Mouse (Mus musculus) kidney, postnatal 14 days (tissue): ENCODE data around the gene Sgk1.

ENCODE experiments used
- DNase-seq: peaks from one replicate; pipeline ENCODE4 v3.0.0; 2022; ENCODE audit warnings: mixed read lengths

The Sgk1 gene

DNA sequence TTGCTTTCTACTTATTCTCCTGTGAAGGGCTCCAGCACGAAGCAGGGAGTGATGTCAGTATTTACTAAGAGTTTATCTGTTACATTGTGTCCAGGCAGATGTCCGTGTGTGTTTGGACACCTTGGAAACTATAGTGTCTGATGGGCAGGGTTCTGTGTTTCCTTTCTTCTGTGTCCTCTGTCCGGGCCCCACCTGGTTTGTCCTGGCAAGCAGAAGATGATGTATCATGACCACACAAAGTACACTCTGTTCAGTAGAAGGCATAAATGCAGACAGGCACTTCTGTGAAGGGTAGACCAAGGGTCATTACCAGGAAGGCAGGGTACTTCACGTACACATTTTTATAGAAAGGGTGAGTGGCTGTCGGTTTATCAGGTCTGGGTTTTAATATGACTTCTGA lies 122.8 kb downstream of the Sgk1 start:
- DNase-seq = no peak

DNA sequence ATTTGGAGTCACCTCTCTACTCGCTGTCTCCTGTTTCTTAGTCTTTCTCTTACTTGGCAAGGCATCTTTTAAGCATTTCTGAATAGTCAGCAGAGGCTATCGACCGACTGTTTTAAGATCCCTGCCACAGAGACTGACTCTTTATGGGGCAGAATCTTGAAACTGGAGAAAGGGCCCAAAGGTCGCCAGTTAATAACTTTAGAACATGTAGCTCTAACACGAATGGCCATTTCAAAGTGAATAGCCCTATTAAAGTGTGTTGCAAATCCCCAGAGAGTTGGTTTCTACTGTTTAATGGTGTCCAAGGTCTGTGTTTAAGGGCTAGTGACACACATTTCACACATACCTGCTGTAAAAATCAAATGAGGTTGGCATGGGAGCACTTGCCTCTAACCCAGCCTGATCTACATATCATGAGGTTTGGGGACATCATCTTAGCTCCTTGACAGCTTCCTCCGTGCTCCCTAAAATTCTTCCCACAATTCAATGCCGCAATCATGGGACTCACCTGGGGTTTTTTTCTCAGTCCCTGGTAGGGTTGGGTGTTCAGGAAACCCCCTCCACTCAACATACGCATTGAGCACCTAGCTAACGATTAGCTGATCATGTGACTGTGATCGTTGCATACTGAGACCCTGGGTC lies 125.3 kb downstream of the Sgk1 start:
- no peak for DNase-seq

DNA sequence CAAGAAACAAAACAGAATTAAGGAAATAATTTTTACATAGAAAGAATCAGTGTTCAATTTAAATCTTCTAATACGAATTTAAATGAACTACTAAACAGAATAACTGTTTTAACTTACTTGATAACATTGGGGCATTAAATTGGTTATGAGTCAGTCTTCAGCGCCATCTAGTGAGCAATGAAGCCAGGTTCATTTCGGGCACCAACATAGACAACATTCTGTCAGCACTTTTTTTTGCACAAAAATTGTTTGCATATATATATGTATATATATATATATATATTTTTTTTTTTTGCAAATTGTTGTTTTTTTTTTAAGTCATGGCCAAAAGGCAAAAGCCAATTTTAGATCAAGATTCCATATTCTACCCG lies 125.8 kb downstream of the Sgk1 start:
- peak; percentile 74 for DNase-seq

DNA sequence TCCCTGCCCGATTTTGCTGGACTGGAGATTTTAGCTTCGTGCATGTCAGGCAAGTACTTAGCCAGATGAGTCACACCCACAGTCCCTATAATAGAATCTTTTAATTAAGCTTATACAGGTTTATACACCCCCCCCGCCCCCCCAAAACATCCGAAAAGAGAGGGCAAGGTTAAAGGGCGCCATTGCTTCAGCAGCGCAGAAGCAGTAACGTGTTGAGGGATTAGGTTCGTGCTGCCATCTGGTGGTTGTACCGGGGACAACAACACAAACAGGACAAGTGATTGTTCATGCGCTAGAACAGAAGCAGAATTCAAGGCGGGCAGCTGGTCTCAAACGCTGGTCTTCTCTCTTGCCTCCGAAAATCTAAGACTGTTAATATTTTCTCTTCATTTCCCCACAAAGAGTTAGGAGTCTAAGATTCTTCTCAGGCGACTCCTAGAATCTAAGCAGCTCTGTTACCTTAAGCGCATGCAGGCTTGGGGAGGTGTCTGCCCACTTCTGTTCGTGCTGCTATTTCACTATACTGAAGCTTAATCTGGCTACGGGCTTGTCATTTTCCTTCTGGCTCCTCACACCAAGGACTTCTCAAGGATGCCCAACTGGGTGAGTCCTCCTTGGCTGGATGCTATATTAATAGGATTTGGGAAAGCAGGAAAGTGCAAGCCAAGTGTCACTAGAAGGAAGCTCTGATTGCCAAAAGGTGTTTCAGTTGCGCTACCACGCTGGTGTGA lies 128.3 kb downstream of the Sgk1 start:
- DNase-seq = peak; percentile 84

DNA sequence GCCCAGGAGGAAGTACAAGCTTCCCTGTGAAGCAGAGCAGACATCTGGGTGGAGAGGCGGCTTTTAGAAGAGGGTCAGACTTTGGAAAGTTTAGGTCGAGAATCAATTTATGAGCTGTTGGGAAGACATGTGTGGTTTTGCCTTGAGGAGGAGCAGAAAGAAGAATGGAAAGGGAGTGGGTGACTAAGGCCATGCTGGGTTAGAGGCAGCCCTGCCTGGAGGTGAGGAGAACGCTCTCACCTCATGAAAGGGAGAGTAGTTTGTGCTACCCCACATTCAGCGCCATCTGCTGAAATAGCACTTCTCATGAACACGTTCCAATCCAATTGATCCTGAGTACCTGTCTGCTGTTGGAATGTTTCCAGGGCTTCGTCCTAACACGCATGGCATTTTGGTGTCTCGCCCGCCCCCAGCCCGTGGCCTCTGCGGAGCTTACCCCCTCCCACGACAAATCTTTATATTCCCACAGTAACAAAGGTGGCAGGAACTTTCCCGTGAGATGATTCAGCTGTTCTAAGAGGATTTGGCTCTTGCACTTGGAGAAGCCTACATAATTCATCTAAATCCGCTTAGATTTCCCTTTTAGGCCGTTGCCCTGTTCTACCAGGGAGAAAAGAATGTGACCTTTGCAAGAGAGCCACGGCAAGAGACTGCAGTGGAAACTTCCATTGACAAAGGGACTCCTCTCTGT lies 135.6 kb downstream of the Sgk1 start:
- DNase-seq = peak; percentile 29

DNA sequence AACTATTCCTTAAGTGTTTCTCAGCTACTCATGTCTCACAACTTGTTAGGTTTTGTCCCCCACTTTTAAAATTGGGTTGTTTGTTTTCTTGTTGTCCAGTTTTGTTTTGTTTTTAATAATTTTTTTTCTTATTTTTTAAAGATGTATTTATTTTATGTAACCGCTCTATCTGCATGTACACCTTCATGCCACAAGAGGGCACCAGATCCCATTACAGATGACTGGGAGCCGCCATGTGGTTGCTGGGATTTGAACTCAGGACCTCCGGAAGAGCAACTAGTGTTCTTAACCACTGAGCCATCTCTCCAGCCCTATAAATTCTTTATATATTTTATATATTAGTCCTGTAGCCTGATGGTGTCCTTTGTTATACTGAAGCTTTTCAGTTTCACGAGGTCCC lies 136.6 kb downstream of the Sgk1 start:
- no peak for DNase-seq

DNA sequence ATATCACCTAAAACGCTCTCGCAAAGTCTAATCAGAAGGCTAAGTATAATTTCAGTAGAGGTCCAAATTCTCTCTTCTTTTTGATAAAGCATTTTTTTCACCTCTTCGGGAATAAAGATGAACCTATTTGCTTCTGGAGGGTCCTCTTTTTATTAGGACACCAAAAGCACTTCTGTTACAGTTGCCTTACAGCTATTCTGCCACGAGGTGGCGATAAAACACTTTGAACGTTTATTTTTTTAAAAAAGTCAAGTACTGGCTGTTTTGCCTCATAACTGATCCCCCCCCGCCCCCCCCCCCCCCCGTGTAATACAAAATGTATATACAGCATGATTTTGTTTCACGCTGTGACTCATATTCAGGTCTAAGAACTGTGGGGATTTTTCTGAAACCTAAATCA lies 152.3 kb downstream of the Sgk1 start:
- DNase-seq = peak; percentile 42

DNA sequence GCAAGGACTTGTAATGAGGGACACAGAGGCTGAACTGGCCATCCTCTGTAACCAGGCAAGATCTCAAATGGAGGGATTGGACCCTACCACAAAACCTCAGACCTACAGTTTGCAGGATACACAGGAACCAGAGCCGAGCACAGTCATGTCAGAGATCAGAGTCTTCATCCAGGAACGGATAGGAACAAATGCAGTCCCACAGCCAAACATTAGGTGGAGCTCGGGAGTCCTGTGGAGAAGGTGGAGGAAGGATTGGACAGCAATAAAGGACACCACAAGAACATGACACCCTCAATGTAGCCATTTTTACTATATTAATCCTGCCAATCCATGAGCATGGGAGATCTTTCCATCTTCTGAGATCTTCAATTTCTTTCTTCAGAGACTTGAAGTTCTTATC lies 154.3 kb downstream of the Sgk1 start:
- DNase-seq = peak; percentile 64
